7 mouse cellular contexts compared by ENCODE assay signal in genomic region chr19:7064571-7064970, GRCm38 (mm10). TPM values are rescaled to one million over a fixed set of nuclear protein-coding genes. Genes with fewer than 3 reads are reported as not detected.
DNase-seq lines count a peak whose midpoint lies in the region; ATAC-seq lines count a peak whose summit lies in the region.

No protein-coding gene starts in this region.

- H3K4me2 ChIP-seq in limb, embryonic 11.5 days (ENCODE audit: low read depth, severe bottlenecking), result no peak overlapping the region
- H3K4me2 ChIP-seq in midbrain, embryonic 13.5 days (replicated peaks), result no peak overlapping the region

- H3K9ac ChIP-seq in limb, embryonic 11.5 days (ENCODE audit: low read length), result no peak overlapping the region
- H3K9ac ChIP-seq in midbrain, embryonic 13.5 days (replicated peaks), result no peak overlapping the region

- 0% methylated on average over 3 of the region's 3 CpGs for WGBS in limb, embryonic 11.5 days
- WGBS in midbrain, embryonic 13.5 days, result 0% methylated on average over 3 of the region's 3 CpGs

- no peaks in the 10 kb centered on the region for H3K9me3 ChIP-seq in limb, embryonic 11.5 days (ENCODE audit: control insufficient read depth, low read length)
- no peaks in the 10 kb centered on the region for H3K9me3 ChIP-seq in midbrain, embryonic 13.5 days

- no peak overlapping the region for H3K4me3 ChIP-seq in limb, embryonic 11.5 days (ENCODE audit: low read depth, low read length)
- H3K4me3 ChIP-seq in midbrain, embryonic 13.5 days (replicated peaks), result no peak overlapping the region

- no peak overlapping the region for H3K27ac ChIP-seq in limb, embryonic 11.5 days (replicated peaks; ENCODE audit: low read depth, low read length)
- no peak overlapping the region for H3K27ac ChIP-seq in midbrain, embryonic 13.5 days

- no peaks in the 10 kb centered on the region for H3K36me3 ChIP-seq in limb, embryonic 11.5 days (ENCODE audit: control insufficient read depth, insufficient read depth, low read length)
- H3K36me3 ChIP-seq in midbrain, embryonic 13.5 days, result no peaks in the 10 kb centered on the region

- peak; percentile 83 to 89 for DNase-seq in adrenal gland, adult 18-20 months (ENCODE audit: low spot score in 2 of 2)
- peak; percentile 95 for DNase-seq in embryo, embryonic 10 days (ENCODE audit: low spot score)
- peak; percentile 73 to 86 for DNase-seq in gastrocnemius, postnatal 4 days (ENCODE audit: low spot score in 2 of 2)
- peak; percentile 86 for DNase-seq in kidney, adult 18-20 months
- DNase-seq in limb, embryonic 11.5 days (ENCODE audit: low spot score), result peak; percentile 94
- DNase-seq in spleen, adult 12 weeks (ENCODE audit: low spot score), result peak; percentile 72

- peaks cover 31% of the 10 kb centered on the region for H3K4me1 ChIP-seq in limb, embryonic 11.5 days (ENCODE audit: control insufficient read depth, insufficient read depth, low read length)
- peaks cover 45% of the 10 kb centered on the region for H3K4me1 ChIP-seq in midbrain, embryonic 13.5 days (replicated peaks)

- H3K27me3 ChIP-seq in limb, embryonic 11.5 days (ENCODE audit: control insufficient read depth, insufficient read depth, low read length), result peaks cover 11% of the 10 kb centered on the region
- peaks cover 23% of the 10 kb centered on the region for H3K27me3 ChIP-seq in midbrain, embryonic 13.5 days

- ATAC-seq in limb, embryonic 11.5 days (ENCODE audit: insufficient number of reproducible peaks, low FRiP score, low TSS enrichment, low read depth), result peak; percentile 38; the same call in 1 of the 2 replicates
- peak; percentile 66 for ATAC-seq in midbrain, embryonic 13.5 days

RNA-seq across cellular contexts. Expression of gene Macrod1, which starts 8.0 kb away (rescaled TPM):
- 10 to 100 TPM; 62.4 to 77.9 TPM for total RNA-seq in adrenal gland, adult 18-20 months (2021)
- 100 to 1,000 TPM; 233 to 237 TPM for total RNA-seq in gastrocnemius, postnatal 4 days (2021)
- polyA plus RNA-seq in limb, embryonic 11.5 days (2014; fragmentation: Nextera tagmentation; extraction: Ambion mirVana), result 4.1 and 5.8 TPM in 2 replicates
- polyA plus RNA-seq in midbrain, embryonic 13.5 days (2015; fragmentation: Nextera tagmentation; extraction: Ambion mirVana), result 2.9 and 3.0 TPM in 2 replicates

RNA-seq across cellular contexts. Expression of gene Stip1, which starts 24.8 kb away (rescaled TPM):
- total RNA-seq in adrenal gland, adult 18-20 months (2021), result 100 to 1,000 TPM; 284 to 378 TPM
- 100 to 1,000 TPM; 122 to 129 TPM for total RNA-seq in gastrocnemius, postnatal 4 days (2021)
- 448 and 453 TPM in 2 replicates for polyA plus RNA-seq in limb, embryonic 11.5 days (2014; fragmentation: Nextera tagmentation; extraction: Ambion mirVana)
- polyA plus RNA-seq in midbrain, embryonic 13.5 days (2015; fragmentation: Nextera tagmentation; extraction: Ambion mirVana), result 258 and 273 TPM in 2 replicates

RNA-seq across cellular contexts. Expression of gene Flrt1, which starts 41.0 kb away (rescaled TPM):
- total RNA-seq in adrenal gland, adult 18-20 months (2021), result 1 to 10 TPM; 2.1 to 9.3 TPM
- total RNA-seq in gastrocnemius, postnatal 4 days (2021), result 1 to 10 TPM in 1 of 2 experiments, under 1 TPM in 1; 0.91 to 1.4 TPM
- polyA plus RNA-seq in limb, embryonic 11.5 days (2014; fragmentation: Nextera tagmentation; extraction: Ambion mirVana), result 3.0 and 3.9 TPM in 2 replicates
- 8.3 and 9.2 TPM in 2 replicates for polyA plus RNA-seq in midbrain, embryonic 13.5 days (2015; fragmentation: Nextera tagmentation; extraction: Ambion mirVana)

RNA-seq across cellular contexts. Expression of gene Fermt3, which starts 45.3 kb away (rescaled TPM):
- total RNA-seq in adrenal gland, adult 18-20 months (2021), result 1 to 10 TPM; 7.4 to 8.7 TPM
- total RNA-seq in gastrocnemius, postnatal 4 days (2021), result 1 to 10 TPM; 5.3 to 5.4 TPM
- 7.1 and 7.3 TPM in 2 replicates for polyA plus RNA-seq in limb, embryonic 11.5 days (2014; fragmentation: Nextera tagmentation; extraction: Ambion mirVana)
- 3.9 and 4.8 TPM in 2 replicates for polyA plus RNA-seq in midbrain, embryonic 13.5 days (2015; fragmentation: Nextera tagmentation; extraction: Ambion mirVana)
